ENCODE assay signal across 8 mouse cellular contexts in the genomic region with DNA sequence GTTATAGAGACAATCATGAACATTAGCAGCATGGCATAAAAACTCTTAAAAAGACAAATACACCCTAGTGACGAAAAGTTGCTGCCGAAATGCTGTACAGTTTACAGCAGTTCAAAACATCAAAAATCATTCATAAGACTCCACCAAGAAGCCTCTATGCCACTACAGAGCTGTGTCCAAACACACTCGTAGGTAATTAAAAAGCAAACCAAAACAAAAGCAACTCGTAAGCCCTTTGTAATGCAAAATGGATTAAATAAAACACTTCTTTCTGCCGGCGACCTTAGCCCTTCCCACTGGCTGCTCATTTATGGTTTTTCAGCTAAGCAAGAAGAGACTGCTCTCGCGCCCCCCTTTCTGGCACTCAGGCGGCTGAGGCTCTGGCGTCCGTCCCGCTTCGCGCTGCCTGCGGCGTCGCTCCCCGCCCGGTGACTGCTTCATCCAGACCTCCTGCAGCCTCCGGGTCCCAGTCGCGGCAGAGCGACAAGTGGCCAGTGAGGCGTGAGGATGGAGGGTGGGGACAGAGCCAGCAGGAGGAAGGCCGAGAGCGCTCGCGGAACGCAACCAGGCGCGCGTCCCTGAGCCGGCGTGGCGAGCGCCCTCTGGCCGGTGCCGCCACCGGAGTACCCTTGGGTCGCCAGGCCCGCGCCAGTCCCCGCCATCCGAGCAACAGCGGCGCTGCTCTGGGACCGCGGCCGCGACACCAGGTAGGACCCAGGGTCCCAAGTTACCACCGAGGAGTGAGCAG. TPM values are rescaled to one million over a fixed set of nuclear protein-coding genes. Genes with fewer than 3 reads are reported as not detected.
A peak's percentile ranks its signal among the peaks of the same experiment; 100 is the strongest.
DNase-seq lines count a peak whose midpoint lies in the region; ATAC-seq and TF ChIP-seq lines count a peak whose summit lies in the region.

A gene (plus strand): TSS at position 355 of the 748 bp plus-strand sequence.

- H3K9me3 ChIP-seq in erythroblast, embryonic 14.5 days (ENCODE audit: control insufficient read depth, low read length): no peaks in the 10 kb centered on the region
- no peaks in the 10 kb centered on the region for H3K9me3 ChIP-seq in embryonic facial prominence, embryonic 12.5 days
- H3K9me3 ChIP-seq in limb, embryonic 15.5 days: no peaks in the 10 kb centered on the region
- H3K9me3 ChIP-seq in midbrain, postnatal 0 days (ENCODE audit: low read length): no peaks in the 10 kb centered on the region

- peak within 1 kb of the TSS; percentile 72 for H3K9ac ChIP-seq in embryonic facial prominence, embryonic 12.5 days
- H3K9ac ChIP-seq in limb, embryonic 15.5 days: peak within 1 kb of the TSS; percentile 39
- H3K9ac ChIP-seq in midbrain, postnatal 0 days (replicated peaks; ENCODE audit: low read length, poor library complexity, severe bottlenecking): peak within 1 kb of the TSS; percentile 54

- peaks cover 3% of the 10 kb centered on the region for H3K4me1 ChIP-seq in erythroblast, embryonic 14.5 days (ENCODE audit: control insufficient read depth)
- H3K4me1 ChIP-seq in embryonic facial prominence, embryonic 12.5 days: no peaks in the 10 kb centered on the region
- peaks cover 12% of the 10 kb centered on the region; the same call in 1 of the 2 replicates for H3K4me1 ChIP-seq in limb, embryonic 15.5 days
- 0 out of 2 replicates have a peak, but pooled peaks cover 3% of the 10 kb centered on the region for H3K4me1 ChIP-seq in midbrain, postnatal 0 days (ENCODE audit: insufficient read depth, low read length)

- peak within 1 kb of the TSS; percentile 86 for H3K4me2 ChIP-seq in embryonic facial prominence, embryonic 12.5 days (replicated peaks)
- H3K4me2 ChIP-seq in limb, embryonic 15.5 days: peak within 1 kb of the TSS; percentile 92
- H3K4me2 ChIP-seq in midbrain, postnatal 0 days (ENCODE audit: low read depth, low read length, poor library complexity, severe bottlenecking): peak within 1 kb of the TSS; percentile 83

- TF ChIP-seq CTCF in midbrain, postnatal 0 days (IDR thresholded peaks at IDR 0.05): peak; percentile 47

- H3K36me3 ChIP-seq in erythroblast, embryonic 14.5 days (ENCODE audit: control insufficient read depth): no peaks in the 10 kb centered on the region
- H3K36me3 ChIP-seq in embryonic facial prominence, embryonic 12.5 days: no peaks in the 10 kb centered on the region
- H3K36me3 ChIP-seq in limb, embryonic 15.5 days: no peaks in the 10 kb centered on the region
- no peaks in the 10 kb centered on the region for H3K36me3 ChIP-seq in midbrain, postnatal 0 days (ENCODE audit: insufficient read depth, low read length)

- peak; percentile 41 to 46 for DNase-seq in heart, adult 9 months (ENCODE audit: low spot score in 2 of 2)
- DNase-seq in kidney, adult 8-10 months: peak; percentile 65 to 67
- DNase-seq in midbrain, postnatal 0 days (ENCODE audit: low spot score): peak; percentile 59
- peak; percentile 29 to 72 for DNase-seq in spleen, postnatal 4 days (ENCODE audit: low spot score in 2 of 2)

- H3K4me3 ChIP-seq in erythroblast, embryonic 14.5 days (replicated peaks): peak within 1 kb of the TSS; percentile 43
- H3K4me3 ChIP-seq in embryonic facial prominence, embryonic 12.5 days: peak within 1 kb of the TSS; percentile 57
- peak within 1 kb of the TSS; percentile 57 for H3K4me3 ChIP-seq in limb, embryonic 15.5 days
- peak within 1 kb of the TSS; percentile 53 for H3K4me3 ChIP-seq in midbrain, postnatal 0 days (ENCODE audit: low read depth, low read length)

- WGBS in embryonic facial prominence, embryonic 12.5 days: 3% methylated on average over 51 of the region's 51 CpGs
- WGBS in limb, embryonic 15.5 days: 2% methylated on average over 51 of the region's 51 CpGs
- 1% methylated on average over 51 of the region's 51 CpGs for WGBS in midbrain, postnatal 0 days

- ATAC-seq in erythroblast, adult 5-6 weeks (replicated peaks; ENCODE audit: low FRiP score, poor library complexity, severe bottlenecking): no peak
- ATAC-seq in embryonic facial prominence, embryonic 12.5 days (ENCODE audit: insufficient number of reproducible peaks, insufficient read depth, low FRiP score, low TSS enrichment): peak; percentile 73
- peak; percentile 48; the same call in 1 of the 2 replicates for ATAC-seq in limb, embryonic 15.5 days (ENCODE audit: insufficient number of reproducible peaks, low FRiP score, low TSS enrichment, low read depth)
- ATAC-seq in midbrain, postnatal 0 days (ENCODE audit: low FRiP score): peak; percentile 72

- H3K27me3 ChIP-seq in erythroblast, embryonic 14.5 days (ENCODE audit: control insufficient read depth): peaks cover 19% of the 10 kb centered on the region
- peaks cover 10% of the 10 kb centered on the region; the same call in 1 of the 2 replicates for H3K27me3 ChIP-seq in embryonic facial prominence, embryonic 12.5 days
- peaks cover 27% of the 10 kb centered on the region for H3K27me3 ChIP-seq in limb, embryonic 15.5 days
- no peaks in the 10 kb centered on the region for H3K27me3 ChIP-seq in midbrain, postnatal 0 days (ENCODE audit: insufficient read depth, low read length)

- H3K27ac ChIP-seq in embryonic facial prominence, embryonic 12.5 days: no peak within 1 kb of the TSS
- H3K27ac ChIP-seq in limb, embryonic 15.5 days: no peak within 1 kb of the TSS
- peak within 1 kb of the TSS; percentile 38; the same call in 1 of the 2 replicates for H3K27ac ChIP-seq in midbrain, postnatal 0 days (ENCODE audit: low read depth, low read length)

RNA-seq across cellular contexts. Expression of the gene that starts here (rescaled TPM):
- 0.02 TPM in 1 of 2 replicates, not detected in the other for polyA plus RNA-seq in erythroblast, embryonic 14.5 days (2012)
- total RNA-seq in erythroblast, adult 5-6 weeks (2015; ENCODE audit: low replicate concordance): 0.63 and 0.96 TPM in 2 replicates
- total RNA-seq in erythroblast, adult 5-6 weeks (2017; ENCODE audit: low replicate concordance): 0.28 and 1.3 TPM in 2 replicates
- polyA plus RNA-seq in embryonic facial prominence, embryonic 12.5 days (2016; fragmentation: Nextera tagmentation; extraction: Ambion mirVana): 3.3 and 4.6 TPM in 2 replicates
- polyA plus RNA-seq in limb, embryonic 15.5 days (2015; fragmentation: Nextera tagmentation; extraction: Ambion mirVana): 3.9 and 6.2 TPM in 2 replicates
- total RNA-seq in midbrain, postnatal 0 days (2014; rRNA removed): 6.9 and 8.2 TPM in 2 replicates
- 7.1 and 8.4 TPM in 2 replicates for polyA plus RNA-seq in midbrain, postnatal 0 days (2015; fragmentation: Nextera tagmentation; extraction: Ambion mirVana)
